Mouse (Mus musculus) liver, adult 2 months (tissue): ENCODE results near the gene Dlg2.

Experiments
- CTCF ChIP-seq: fragments of 200-500 bp; IDR thresholded peaks from 2 replicates; pipeline ENCODE4 v1.5.1; 2011; ENCODE audit warnings: low read depth, low read length, control low read depth
- POLR2A ChIP-seq: fragments of 200-500 bp; IDR thresholded peaks from 2 replicates; pipeline ENCODE4 v1.6.1; 2011; ENCODE audit warnings: low read length, control low read depth; ENCODE audit not compliant: insufficient read depth; ENCODE audit errors: extremely low read depth

- TF ChIP-seq CTCF (no peak), POLR2A (no peak)
Measured at GRCm38 (mm10) chr7:91525859-91526258, 1049.4 kb downstream of the Dlg2 start.
